Mouse (Mus musculus) cortical plate, adult 2 months (tissue): ENCODE measurements around the gene Eipr1. TPM values are rescaled to one million over a fixed set of nuclear protein-coding genes. Genes with fewer than 3 reads are reported as not detected.
"Not testable (repeated sequence)": the region's sequence is repeated elsewhere in the genome, so short reads cannot be mapped to it uniquely, and the experiment has no call there.

Experiments
- H3K27ac ChIP-seq: fragments of 200-500 bp; 2 replicates; pipeline ENCODE4 v1.5.1; 2012; ENCODE audit warnings: low read length, control low read depth, inconsistent platforms; ENCODE audit not compliant: insufficient read depth
- H3K4me1 ChIP-seq: fragments of 200-500 bp; 2 replicates; pipeline ENCODE4 v1.6.1; 2011; ENCODE audit warnings: low read length; ENCODE audit not compliant: control insufficient read depth, insufficient read depth
- H3K4me3 ChIP-seq: fragments of 200-500 bp; 2 replicates; pipeline ENCODE4 v1.5.1; 2011; ENCODE audit warnings: mild to moderate bottlenecking, low read length, control low read depth; ENCODE audit not compliant: insufficient read depth
- CTCF ChIP-seq: fragments of 200-500 bp; IDR thresholded peaks from 2 replicates; pipeline ENCODE4 v1.5.1; 2011; ENCODE audit warnings: mild to moderate bottlenecking, control low read depth, low read length; ENCODE audit not compliant: insufficient read depth; ENCODE audit errors: extremely low read depth
- POLR2A ChIP-seq: fragments of 200-500 bp; IDR thresholded peaks from 2 replicates; pipeline ENCODE4 v1.6.1; 2011; ENCODE audit warnings: mild to moderate bottlenecking, low read length, control low read depth; ENCODE audit not compliant: insufficient read depth; ENCODE audit errors: extremely low read depth
- polyA plus RNA-seq: library from polyadenylated mRNA; depleted of rRNA; stranded (reverse); fragments of >200 nt; gene quantifications from 2 replicates; pipeline ENCODE4 v1.2.3, GENCODE M21; 2012

Eipr1 gene
- polyA plus RNA-seq, 1 experiment, result 60.1 TPM

DNA sequence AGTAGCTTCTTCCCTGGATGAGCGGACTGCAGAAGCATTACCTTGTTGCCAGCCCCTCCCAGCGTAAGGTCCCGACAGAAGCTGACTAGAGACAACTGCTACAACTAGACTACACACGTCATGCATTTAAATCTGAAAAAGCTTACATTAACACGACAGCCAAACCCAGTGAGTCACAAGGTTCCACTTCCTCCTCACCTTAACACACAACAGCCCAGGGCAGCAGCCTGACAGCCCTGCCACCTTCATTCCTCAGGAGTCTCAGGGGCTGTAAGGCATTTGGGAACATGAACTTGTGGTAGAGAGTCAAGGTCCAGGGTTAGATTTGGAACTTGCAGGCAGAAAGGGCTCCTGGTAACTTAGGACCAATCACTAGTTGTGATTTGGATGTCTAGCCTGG is 24.5 kb upstream of the Eipr1 start:
- Histone ChIP-seq H3K4me3 (no peak overlapping the region), H3K4me1 (no peaks in the 10 kb centered on the region), H3K27ac (no peak overlapping the region)
- no peak for TF ChIP-seq CTCF
- TF ChIP-seq POLR2A, result no peak

DNA sequence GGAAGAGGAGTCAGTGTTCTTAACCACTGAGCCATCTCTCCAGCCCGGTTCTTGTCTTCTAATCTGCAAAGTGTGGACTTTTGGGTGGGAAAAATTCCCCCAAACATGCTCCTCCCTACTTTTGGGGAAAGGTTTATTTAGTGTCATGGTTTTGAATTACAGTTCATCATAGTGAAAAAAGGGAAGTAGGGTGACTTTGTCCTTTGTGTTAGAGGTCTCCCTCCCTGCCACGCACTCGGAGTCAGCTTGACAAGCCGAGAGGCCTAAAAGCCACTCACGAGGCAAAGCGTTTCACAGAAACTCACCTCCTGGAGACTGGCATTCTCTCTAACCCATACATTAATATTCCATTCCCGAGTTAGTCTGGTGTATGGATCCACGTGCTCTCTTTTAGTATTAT is 19.0 kb upstream of the Eipr1 start:
- no peak for TF ChIP-seq POLR2A
- TF ChIP-seq CTCF, result no peak
- Histone ChIP-seq H3K27ac (no peak overlapping the region), H3K4me1 (no peaks in the 10 kb centered on the region), H3K4me3 (no peak overlapping the region)

DNA sequence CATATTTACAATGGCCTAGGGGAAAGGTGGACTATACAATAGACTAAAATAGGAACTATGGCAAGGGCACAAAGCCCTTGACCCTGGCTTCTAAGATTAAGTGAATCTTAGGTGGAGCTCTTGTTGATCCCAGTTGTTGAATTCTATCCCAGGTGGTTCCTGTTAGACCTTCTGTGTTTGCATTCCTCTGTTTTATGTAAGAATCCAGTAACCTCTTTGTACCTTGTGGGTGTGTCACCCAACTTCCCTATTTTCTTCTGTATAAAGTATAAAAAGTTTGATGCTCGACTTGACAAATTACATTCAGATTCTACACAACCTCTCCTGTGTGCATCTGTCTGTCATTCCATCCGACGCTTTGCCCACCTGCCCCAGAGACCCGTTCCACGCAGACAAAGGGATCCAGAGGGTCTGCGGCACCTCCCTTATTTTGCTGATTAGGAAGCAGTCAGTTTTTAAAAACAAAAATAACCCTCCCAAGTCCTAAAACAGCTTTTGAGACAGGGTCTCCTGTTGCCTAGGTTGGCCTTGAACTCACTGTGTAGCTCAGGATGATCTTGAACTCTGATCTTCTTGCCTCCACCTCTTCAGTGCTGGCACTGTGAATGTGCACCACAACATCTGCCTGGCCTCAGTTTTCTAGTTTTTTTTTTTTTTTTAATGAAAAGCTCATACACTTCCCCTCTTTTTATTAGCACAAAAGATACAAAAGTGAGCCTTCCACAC is 17.9 kb upstream of the Eipr1 start:
- not testable (repeated sequence) for H3K27ac ChIP-seq, H3K4me1 ChIP-seq, H3K4me3 ChIP-seq

DNA sequence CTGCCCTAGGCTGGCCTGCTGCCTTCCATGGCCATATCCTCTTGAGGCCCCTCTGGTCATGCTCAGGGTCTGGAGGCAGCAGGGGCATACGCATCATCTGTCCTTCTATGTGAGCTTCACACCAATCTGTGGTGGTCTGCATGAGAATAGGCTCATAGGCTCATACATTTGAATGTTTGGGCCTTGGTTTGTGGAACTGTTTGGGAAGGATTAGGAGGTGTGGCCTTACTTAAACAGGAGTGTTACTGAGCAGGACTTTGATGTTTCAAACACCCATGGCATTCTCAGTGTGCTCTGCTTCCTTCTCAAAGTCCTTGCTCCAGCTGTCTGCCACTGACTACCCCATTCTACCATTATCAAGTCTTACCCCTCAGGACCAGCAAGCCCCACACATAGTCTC is 17.3 kb upstream of the Eipr1 start:
- no peak overlapping the region for H3K4me3 ChIP-seq
- H3K27ac ChIP-seq, result no peak overlapping the region
- TF ChIP-seq CTCF (no peak), POLR2A (no peak)
- H3K4me1 ChIP-seq, result no peaks in the 10 kb centered on the region; the same call in 1 of the 2 replicates

DNA sequence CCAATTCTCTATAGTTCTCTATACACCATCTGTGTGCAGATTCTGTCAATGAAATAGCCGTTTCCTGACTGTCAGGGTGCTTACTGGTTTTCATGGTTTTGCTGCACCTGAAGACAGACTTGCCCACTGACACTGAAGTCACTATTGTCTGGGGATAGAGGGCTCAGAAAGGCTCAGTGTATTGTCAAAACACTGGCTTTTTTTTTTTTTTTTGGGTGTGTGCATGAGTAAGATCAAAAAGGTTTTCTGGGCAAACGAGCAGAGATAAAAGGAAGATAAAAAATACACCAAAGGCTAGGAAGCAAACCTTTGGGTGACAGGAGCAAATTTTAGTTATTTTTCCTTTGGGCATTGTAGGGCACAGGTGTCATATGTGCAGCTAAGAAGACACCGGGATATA is 16.3 kb upstream of the Eipr1 start:
- TF ChIP-seq POLR2A (no peak), CTCF (no peak)
- H3K4me1 ChIP-seq, result no peaks in the 10 kb centered on the region; the same call in none of the 2 replicates
- H3K4me3 ChIP-seq, result no peak overlapping the region
- no peak overlapping the region for H3K27ac ChIP-seq

DNA sequence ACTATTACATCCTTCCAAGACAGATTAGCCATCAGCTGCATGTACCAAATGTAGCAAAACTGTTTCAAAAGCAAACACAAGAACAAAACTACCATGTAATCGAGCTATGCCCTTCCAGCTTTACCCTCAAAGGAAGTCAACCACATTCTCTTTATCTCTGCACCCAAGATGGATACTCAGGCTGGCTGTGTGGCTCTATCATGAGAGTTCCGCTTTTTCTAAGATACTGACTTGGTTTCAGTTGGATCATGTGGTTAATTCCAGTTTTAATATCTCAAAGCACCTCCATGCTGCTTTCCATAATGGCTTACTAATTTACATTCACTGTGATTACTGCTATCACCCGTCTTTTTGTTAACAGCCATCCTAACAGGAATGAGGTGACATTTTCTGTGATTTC is 8.3 kb upstream of the Eipr1 start:
- Histone ChIP-seq H3K4me3 (no peak overlapping the region), H3K27ac (no peak overlapping the region), H3K4me1 (peaks cover 3% of the 10 kb centered on the region)
- TF ChIP-seq POLR2A (no peak), CTCF (no peak)

DNA sequence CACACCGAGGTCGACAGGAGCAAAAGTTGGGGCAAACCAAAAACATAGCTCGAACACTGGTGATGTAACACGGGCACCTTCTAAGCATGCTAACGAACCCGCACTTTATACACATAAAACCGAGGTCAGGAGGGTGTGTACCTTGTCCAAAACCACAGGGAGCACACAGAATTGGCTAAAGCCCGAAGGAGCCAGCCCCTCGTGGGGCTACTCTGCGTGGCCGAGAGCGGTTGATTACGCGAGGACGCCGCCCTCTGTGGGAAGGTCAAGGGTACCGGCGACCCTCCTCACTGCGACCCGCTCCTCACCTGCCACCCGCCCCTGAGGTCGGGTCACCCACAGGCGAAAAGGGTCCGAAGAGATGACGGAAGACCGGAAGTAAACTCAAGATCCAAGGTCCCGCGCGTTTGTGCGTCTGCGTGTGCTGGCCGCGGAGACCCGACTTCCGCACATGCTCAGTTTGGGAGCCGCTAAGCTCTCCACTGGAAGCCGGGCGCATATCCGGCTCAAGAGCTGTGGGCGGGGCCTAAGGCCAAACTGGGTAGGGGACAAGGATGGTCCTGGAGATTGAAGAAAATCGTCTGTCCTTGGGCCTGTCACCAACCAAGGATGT is 1.5 kb upstream of the Eipr1 start, which contains the start of gene Trappc12:
TSS of gene Trappc12 (minus strand) at position 452 of the 613 bp plus-strand sequence.
- TF ChIP-seq CTCF (no peak), POLR2A (peak; percentile 51)

DNA sequence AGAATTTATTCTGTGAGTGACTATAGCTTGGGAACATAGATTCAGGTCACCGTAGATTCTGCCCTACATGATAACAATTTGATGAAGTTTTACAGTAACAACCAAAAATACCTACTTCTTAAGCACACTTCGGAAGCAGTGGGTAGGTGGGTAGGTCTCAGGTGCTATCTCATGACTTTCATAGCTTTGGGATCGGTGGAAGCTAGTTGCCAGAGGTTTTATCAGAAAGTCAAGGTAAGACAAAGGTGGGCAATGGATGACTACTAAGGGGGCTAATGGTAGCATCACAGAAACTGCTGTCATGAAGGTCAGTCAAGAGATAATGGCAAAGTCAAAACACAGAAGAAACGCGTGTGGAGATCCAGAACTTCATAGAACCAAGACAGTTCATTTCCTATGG is 727 bp upstream of the Eipr1 start:
- no peak for TF ChIP-seq POLR2A
- Histone ChIP-seq H3K4me3 (peak overlapping the region; percentile 60; the same call in 1 of the 2 replicates), H3K4me1 (peaks cover 4% of the 10 kb centered on the region), H3K27ac (no peak overlapping the region)

More for the DNA sequence above, 1.5 kb upstream of the Eipr1 start, which contains the start of gene Trappc12:
- H3K27ac ChIP-seq, result peak within 1 kb of the TSS; percentile 68
- peak within 1 kb of the TSS; percentile 93 for H3K4me3 ChIP-seq
- H3K4me1 ChIP-seq, result peaks cover 4% of the 10 kb centered on the region

DNA sequence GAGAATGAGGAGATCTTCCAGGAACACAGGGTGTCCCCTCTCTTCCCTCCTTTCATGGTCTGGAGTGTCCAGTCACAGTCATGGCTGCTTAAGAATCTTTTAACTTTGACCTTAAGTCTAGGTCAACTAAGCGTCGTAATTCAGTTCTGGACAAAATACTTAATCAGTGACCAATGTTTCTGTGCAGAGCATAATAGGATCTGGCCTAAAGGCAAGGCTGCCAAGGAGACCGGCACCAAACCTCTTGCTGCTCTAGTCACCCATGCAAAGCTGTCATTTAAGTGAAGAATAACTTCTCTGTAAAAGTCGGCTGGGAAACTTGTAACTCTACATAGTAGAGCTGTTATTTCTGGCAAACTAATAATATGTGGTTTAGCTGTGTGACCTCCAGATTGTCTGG is 4.4 kb downstream of the Eipr1 start:
- H3K4me3 ChIP-seq, result no peak overlapping the region
- no peak for TF ChIP-seq CTCF
- no peak for TF ChIP-seq POLR2A
- peaks cover 2% of the 10 kb centered on the region; the same call in 1 of the 2 replicates for H3K4me1 ChIP-seq
- H3K27ac ChIP-seq, result no peak overlapping the region

DNA sequence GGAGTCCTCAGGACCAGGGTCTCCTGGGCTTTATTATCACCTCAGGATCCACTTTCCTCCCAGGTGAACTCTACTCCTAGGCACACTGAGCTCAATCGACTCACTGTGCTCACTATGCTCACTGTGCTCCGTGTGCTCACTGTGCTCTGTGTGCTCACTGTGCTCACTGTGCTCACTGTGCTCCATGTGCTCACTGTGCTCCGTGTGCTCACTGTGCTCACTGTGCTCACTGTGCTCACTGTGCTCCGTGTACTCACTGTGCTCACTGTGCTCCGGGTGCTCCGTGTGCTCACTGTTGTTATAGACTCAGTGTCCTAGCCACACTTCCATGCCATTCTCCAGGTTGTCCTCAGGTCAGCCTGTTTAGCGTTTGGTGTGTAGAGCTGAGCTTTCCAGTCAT is 18.4 kb downstream of the Eipr1 start:
- peaks cover 6% of the 10 kb centered on the region for H3K4me1 ChIP-seq
- no peak overlapping the region for H3K27ac ChIP-seq
- H3K4me3 ChIP-seq, result no peak overlapping the region
- no peak for TF ChIP-seq CTCF
- TF ChIP-seq POLR2A, result no peak
